Mouse (Mus musculus): ENCODE data around the gene 2610301B20Rik. TPM values are rescaled to one million over a fixed set of nuclear protein-coding genes. Genes with fewer than 3 reads are reported as not detected.

2610301B20Rik gene
- 0.44 and 0.55 TPM in 2 replicates for polyA plus RNA-seq (2012; rRNA removed)

DNA sequence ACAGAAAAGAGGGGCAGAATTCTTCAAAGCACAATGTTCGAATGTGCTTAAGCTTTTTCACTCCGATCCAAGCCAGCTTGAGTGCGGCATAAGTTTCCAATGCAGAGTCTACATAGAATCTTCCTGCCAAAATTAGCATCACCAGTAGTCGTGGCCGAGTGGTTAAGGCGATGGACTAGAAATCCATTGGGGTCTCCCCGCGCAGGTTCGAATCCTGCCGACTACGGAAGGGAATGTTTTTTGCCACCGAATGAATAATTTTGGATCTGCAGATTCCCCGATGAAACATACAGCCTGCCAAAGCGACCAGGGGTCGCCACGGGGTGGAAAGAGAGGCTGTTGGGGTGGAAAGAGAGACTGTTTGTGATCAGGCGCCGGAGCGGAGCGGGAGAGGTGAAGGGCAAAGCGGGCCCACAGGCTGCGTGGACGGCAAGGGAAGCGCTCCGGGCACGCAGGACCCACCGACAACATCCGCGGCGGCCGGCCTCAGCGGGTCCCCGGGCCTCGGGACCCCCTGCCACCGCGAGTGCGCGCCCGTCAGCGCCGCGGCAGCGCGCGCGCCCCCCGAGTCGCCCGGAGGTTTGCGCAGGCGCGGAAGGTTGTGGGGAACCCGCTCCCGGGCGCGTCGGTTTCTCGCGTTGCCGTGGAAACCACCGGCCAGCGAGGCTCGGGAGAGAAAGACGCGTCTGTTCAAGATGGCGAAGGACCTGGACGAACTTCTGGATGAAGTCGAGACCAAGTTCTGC lies at the start of gene 2610301B20Rik:
Gene 2610301B20Rik, plus strand, starts transcription at position 579 of the 746 bp plus-strand sequence.
- Histone ChIP-seq H3K4me3 (ENCODE audit: low read depth, low read length) (peak within 1 kb of the TSS; percentile 87), H3K27ac (ENCODE audit: insufficient read depth, low read depth, low read length) (peak within 1 kb of the TSS; percentile 84), H3K27me3 (ENCODE audit: control insufficient read depth, insufficient read depth, low read length) (no peaks in the 10 kb centered on the region), H3K4me1 (ENCODE audit: control insufficient read depth, insufficient read depth, insufficient read length, low read length) (peaks cover 5% of the 10 kb centered on the region; the same call in 1 of the 2 replicates), H3K36me3 (ENCODE audit: control insufficient read depth, insufficient read depth, low read length) (no peaks in the 10 kb centered on the region)
- TF ChIP-seq CTCF (IDR thresholded peaks at IDR 0.05; ENCODE audit: extremely low read depth, insufficient read length, insufficient replicate concordance, low read depth, low read length): no peak
- no peak for TF ChIP-seq POLR2A (IDR thresholded peaks at IDR 0.05; ENCODE audit: low read depth, low read length)
- WGBS: under 1% methylated on average over 68 of the region's 68 CpGs

DNA sequence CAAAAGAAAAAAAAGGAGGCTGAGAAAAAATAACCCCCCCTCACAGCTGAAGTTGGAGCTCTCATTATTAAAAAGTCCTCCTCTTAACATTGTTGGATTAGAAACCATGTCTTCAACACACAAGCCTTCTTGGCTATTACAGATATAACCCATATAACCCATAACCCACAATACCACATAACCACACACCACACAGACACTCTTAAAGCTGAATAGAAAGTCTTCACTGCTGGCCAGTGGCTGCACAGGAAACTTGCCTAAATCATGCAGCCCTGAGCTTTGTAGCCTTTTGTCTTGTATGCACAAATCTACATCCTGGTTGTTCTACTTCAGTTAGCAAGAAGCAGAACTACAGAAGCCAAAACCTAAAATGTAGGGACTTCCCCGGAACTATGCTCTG lies 41.0 kb upstream of the 2610301B20Rik start:
- TF ChIP-seq CTCF (IDR thresholded peaks at IDR 0.05; ENCODE audit: extremely low read depth, insufficient read length, insufficient replicate concordance, low read depth, low read length) (no peak), POLR2A (IDR thresholded peaks at IDR 0.05; ENCODE audit: low read depth, low read length) (no peak)
- H3K36me3 ChIP-seq (ENCODE audit: control insufficient read depth, insufficient read depth, low read length): no peaks in the 10 kb centered on the region
- 75% methylated on average over 1 of the region's 1 CpGs for WGBS
- no peaks in the 10 kb centered on the region for H3K27me3 ChIP-seq (ENCODE audit: control insufficient read depth, insufficient read depth, low read length)
- H3K4me1 ChIP-seq (ENCODE audit: control insufficient read depth, insufficient read depth, insufficient read length, low read length): no peaks in the 10 kb centered on the region
- no peak overlapping the region for H3K27ac ChIP-seq (ENCODE audit: insufficient read depth, low read depth, low read length)
- no peak overlapping the region for H3K4me3 ChIP-seq (ENCODE audit: low read depth, low read length)

DNA sequence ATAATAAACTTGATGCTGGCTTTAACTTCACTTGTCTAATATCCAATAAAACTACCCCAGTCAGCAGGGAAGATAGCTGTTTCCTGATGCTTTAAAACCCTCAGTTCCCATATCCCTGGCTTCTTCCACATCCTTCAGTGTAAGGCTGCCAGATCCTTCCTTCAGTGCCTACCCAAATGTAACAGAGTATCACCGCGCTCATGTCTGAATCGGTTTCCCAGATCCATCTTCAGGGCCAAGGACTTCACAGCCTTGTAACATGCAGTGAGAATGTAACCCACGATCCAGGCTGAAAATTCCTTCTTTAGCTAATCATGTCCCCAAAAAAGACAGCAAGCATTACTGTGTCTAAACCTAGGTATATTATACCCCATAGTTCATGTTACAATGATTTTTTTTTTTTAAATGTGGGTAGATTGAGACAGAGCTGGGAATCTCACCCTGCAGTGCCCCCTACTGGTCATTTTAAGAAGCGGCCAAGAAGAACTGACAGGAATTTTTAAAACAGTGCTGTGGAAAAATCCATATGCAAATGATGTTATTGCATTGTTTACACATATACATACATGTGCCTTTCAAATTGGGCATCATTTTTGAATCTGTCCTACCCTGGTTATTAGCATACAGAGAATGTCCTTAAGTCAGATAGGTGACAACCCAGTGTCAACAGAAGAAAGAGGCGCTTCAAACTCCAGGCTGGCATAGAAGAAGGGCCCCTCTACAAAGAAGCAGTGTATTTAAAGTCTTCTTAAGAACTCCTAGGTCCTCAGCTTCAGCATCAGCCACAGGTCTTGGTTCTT lies 38.8 kb upstream of the 2610301B20Rik start:
- no peaks in the 10 kb centered on the region for H3K4me1 ChIP-seq (ENCODE audit: control insufficient read depth, insufficient read depth, insufficient read length, low read length)
- H3K27ac ChIP-seq (ENCODE audit: insufficient read depth, low read depth, low read length): no peak overlapping the region
- 75% methylated on average over 6 of the region's 6 CpGs for WGBS
- H3K36me3 ChIP-seq (ENCODE audit: control insufficient read depth, insufficient read depth, low read length): no peaks in the 10 kb centered on the region
- H3K27me3 ChIP-seq (ENCODE audit: control insufficient read depth, insufficient read depth, low read length): no peaks in the 10 kb centered on the region
- no peak overlapping the region for H3K4me3 ChIP-seq (ENCODE audit: low read depth, low read length)
- TF ChIP-seq POLR2A (IDR thresholded peaks at IDR 0.05; ENCODE audit: low read depth, low read length) (no peak), CTCF (IDR thresholded peaks at IDR 0.05; ENCODE audit: extremely low read depth, insufficient read length, insufficient replicate concordance, low read depth, low read length) (no peak)

DNA sequence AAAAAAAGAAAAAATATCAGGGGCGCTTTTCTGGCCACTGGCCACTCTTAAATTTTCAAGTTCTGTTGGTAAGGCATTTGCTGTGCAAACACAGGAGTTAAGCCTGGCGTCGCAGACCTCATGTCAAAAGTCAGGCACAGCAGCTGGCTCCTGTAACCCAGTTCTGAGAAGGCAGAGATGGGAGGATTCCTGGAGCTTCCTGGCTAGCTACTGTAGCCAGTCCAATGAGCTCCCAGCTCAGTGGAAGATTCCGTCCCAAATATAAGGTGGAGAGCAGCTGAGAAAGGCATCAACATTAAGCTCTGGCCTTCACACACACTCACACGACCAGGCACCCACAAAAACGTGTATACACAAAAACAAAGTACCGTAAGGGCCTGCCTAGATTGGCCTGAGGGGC lies 28.4 kb upstream of the 2610301B20Rik start:
- Histone ChIP-seq H3K4me1 (ENCODE audit: control insufficient read depth, insufficient read depth, insufficient read length, low read length) (no peaks in the 10 kb centered on the region), H3K36me3 (ENCODE audit: control insufficient read depth, insufficient read depth, low read length) (no peaks in the 10 kb centered on the region), H3K27ac (ENCODE audit: insufficient read depth, low read depth, low read length) (no peak overlapping the region), H3K4me3 (ENCODE audit: low read depth, low read length) (no peak overlapping the region), H3K27me3 (ENCODE audit: control insufficient read depth, insufficient read depth, low read length) (no peaks in the 10 kb centered on the region)
- WGBS: 72% methylated on average over 7 of the region's 7 CpGs
- TF ChIP-seq POLR2A (IDR thresholded peaks at IDR 0.05; ENCODE audit: low read depth, low read length): no peak
- no peak for TF ChIP-seq CTCF (IDR thresholded peaks at IDR 0.05; ENCODE audit: extremely low read depth, insufficient read length, insufficient replicate concordance, low read depth, low read length)

DNA sequence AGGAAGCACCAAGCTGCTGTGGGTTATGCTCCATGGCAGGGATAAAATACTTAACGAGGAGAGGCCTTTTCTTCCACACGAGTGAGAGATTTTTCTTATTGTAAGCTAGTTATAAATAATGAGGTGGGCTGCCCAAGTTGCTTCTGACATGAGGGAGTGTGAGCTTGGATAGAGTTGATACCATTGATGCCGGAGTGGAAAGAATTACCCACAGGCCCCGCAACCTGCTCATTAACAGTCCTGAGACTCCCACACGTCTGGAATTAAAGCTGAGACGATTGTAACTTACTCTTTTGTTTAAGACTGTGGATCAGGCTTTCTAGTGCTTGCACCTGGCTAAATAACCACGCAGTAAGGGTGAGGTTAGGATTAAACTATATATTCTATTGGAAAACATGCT lies 24.5 kb upstream of the 2610301B20Rik start:
- TF ChIP-seq POLR2A (IDR thresholded peaks at IDR 0.05; ENCODE audit: low read depth, low read length) (no peak), CTCF (IDR thresholded peaks at IDR 0.05; ENCODE audit: extremely low read depth, insufficient read length, insufficient replicate concordance, low read depth, low read length) (no peak)
- no peak overlapping the region for H3K4me3 ChIP-seq (ENCODE audit: low read depth, low read length)
- H3K36me3 ChIP-seq (ENCODE audit: control insufficient read depth, insufficient read depth, low read length): no peaks in the 10 kb centered on the region
- H3K27me3 ChIP-seq (ENCODE audit: control insufficient read depth, insufficient read depth, low read length): no peaks in the 10 kb centered on the region; the same call in 1 of the 2 replicates
- no peaks in the 10 kb centered on the region for H3K4me1 ChIP-seq (ENCODE audit: control insufficient read depth, insufficient read depth, insufficient read length, low read length)
- 85% methylated on average over 7 of the region's 7 CpGs for WGBS
- no peak overlapping the region for H3K27ac ChIP-seq (ENCODE audit: insufficient read depth, low read depth, low read length)

DNA sequence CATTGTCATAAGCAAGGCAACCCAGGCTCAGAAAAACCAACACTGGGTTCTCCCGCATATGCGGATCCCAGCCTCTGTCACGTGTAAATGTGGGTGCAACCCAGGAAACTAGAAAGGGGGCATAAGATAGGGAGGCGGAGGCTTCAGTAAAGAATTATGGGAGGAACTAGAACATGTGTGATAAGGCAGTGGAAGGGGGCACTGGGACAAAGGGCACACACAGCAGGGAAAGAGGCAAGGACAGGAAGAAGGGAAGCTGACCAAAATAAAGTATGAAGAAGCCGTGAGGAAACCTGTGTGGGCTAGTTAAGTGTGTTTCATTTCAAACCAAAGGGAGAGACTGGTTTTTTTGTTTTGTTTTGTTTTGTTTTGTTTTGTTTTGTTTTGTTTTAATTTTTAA lies 23.3 kb upstream of the 2610301B20Rik start:
- no peak for TF ChIP-seq POLR2A (IDR thresholded peaks at IDR 0.05; ENCODE audit: low read depth, low read length)
- no peak for TF ChIP-seq CTCF (IDR thresholded peaks at IDR 0.05; ENCODE audit: extremely low read depth, insufficient read length, insufficient replicate concordance, low read depth, low read length)
- WGBS: 40% methylated on average over 5 of the region's 5 CpGs

DNA sequence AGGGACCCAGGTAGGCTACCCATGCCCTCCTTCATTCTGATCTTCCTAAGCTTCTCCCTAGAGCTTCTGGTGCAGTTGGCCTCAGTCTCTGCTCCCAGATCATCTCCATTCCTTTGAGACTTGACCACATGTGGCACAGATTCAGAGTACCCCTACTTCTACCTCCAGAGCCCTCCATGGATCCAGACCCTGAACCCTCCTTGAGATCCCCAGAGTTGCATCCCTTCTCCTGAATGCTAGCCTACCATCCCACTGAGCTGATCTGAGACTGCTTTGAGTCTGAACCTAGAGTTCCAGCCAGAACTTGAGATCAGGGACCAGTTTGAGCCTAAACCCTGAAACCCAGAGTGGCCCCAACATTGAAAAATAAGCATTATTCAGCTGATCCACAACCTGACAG lies 15.1 kb upstream of the 2610301B20Rik start:
- Histone ChIP-seq H3K4me3 (ENCODE audit: low read depth, low read length) (no peak overlapping the region), H3K36me3 (ENCODE audit: control insufficient read depth, insufficient read depth, low read length) (no peaks in the 10 kb centered on the region), H3K4me1 (ENCODE audit: control insufficient read depth, insufficient read depth, insufficient read length, low read length) (no peaks in the 10 kb centered on the region), H3K27ac (ENCODE audit: insufficient read depth, low read depth, low read length) (no peak overlapping the region), H3K27me3 (ENCODE audit: control insufficient read depth, insufficient read depth, low read length) (no peaks in the 10 kb centered on the region)
- TF ChIP-seq CTCF (IDR thresholded peaks at IDR 0.05; ENCODE audit: extremely low read depth, insufficient read length, insufficient replicate concordance, low read depth, low read length): no peak
- TF ChIP-seq POLR2A (IDR thresholded peaks at IDR 0.05; ENCODE audit: low read depth, low read length): no peak

More for the DNA sequence above, 23.3 kb upstream of the 2610301B20Rik start:
- Histone ChIP-seq H3K36me3 (ENCODE audit: control insufficient read depth, insufficient read depth, low read length) (no peaks in the 10 kb centered on the region), H3K27ac (ENCODE audit: insufficient read depth, low read depth, low read length) (no peak overlapping the region), H3K4me3 (ENCODE audit: low read depth, low read length) (no peak overlapping the region), H3K4me1 (ENCODE audit: control insufficient read depth, insufficient read depth, insufficient read length, low read length) (no peaks in the 10 kb centered on the region), H3K27me3 (ENCODE audit: control insufficient read depth, insufficient read depth, low read length) (no peaks in the 10 kb centered on the region; the same call in 1 of the 2 replicates)

All from small intestine, adult 2 months (tissue).